Mouse (Mus musculus) embryonic fibroblast, embryonic 13.5 days (primary cell): ENCODE data around the gene Atp2a3. TPM values are rescaled to one million over a fixed set of nuclear protein-coding genes. Genes with fewer than 3 reads are reported as not detected.

Experiments
- H3K27ac ChIP-seq: 2 replicates; pipeline ENCODE4 v1.5.1; 2012; ENCODE audit warnings: low read length, control low read depth, inconsistent platforms; ENCODE audit not compliant: insufficient read depth
- H3K4me1 ChIP-seq: 2 replicates; pipeline ENCODE4 v1.6.1; 2011; ENCODE audit warnings: low read length; ENCODE audit not compliant: control insufficient read depth, insufficient read depth
- H3K4me3 ChIP-seq: 2 replicates; pipeline ENCODE4 v1.5.1; 2011; ENCODE audit warnings: mild to moderate bottlenecking, control low read depth, low read length; ENCODE audit not compliant: insufficient read depth
- CTCF ChIP-seq: IDR thresholded peaks from 2 replicates; pipeline ENCODE4 v1.5.1; 2011; ENCODE audit warnings: mild to moderate bottlenecking, control low read depth, low read length, moderate library complexity, borderline replicate concordance; ENCODE audit not compliant: insufficient read depth
- POLR2A ChIP-seq: IDR thresholded peaks from 2 replicates; pipeline ENCODE4 v1.6.1; 2011; ENCODE audit warnings: low read depth, mild to moderate bottlenecking, control low read depth, low read length, moderate library complexity
- polyA plus RNA-seq: library from polyadenylated mRNA; stranded (reverse); fragments of >200 nt; gene quantifications from 2 replicates; pipeline ENCODE4 v1.2.4, GENCODE M21; 2011; ENCODE audit warnings: low read depth; ENCODE audit not compliant: missing spikeins, insufficient read length

Atp2a3 gene
- polyA plus RNA-seq, result 0.30 TPM in 1 of 2 replicates, not detected in the other

- no peak within 1 kb of the TSS for H3K27ac ChIP-seq
- no peak within 1 kb of the TSS for H3K4me3 ChIP-seq
- TF ChIP-seq CTCF (no peak), POLR2A (no peak)
- H3K4me1 ChIP-seq, result no peaks in the 10 kb centered on the region
Measured at GRCm38 (mm10) chr11:72961072-72961980, at the start of gene Atp2a3. Atp2a3 (plus strand) TSS chr11:72961169.

GRCm38 (mm10) chr11:72917299-72917996 is 43.5 kb upstream of the Atp2a3 start:
- Histone ChIP-seq H3K4me1 (no peaks in the 10 kb centered on the region), H3K4me3 (no peak overlapping the region), H3K27ac (no peak overlapping the region)
- TF ChIP-seq CTCF (no peak), POLR2A (no peak)

GRCm38 (mm10) chr11:72923116-72923515 is 37.9 kb upstream of the Atp2a3 start:
- Histone ChIP-seq H3K27ac (no peak overlapping the region), H3K4me3 (no peak overlapping the region), H3K4me1 (no peaks in the 10 kb centered on the region)
- TF ChIP-seq POLR2A, result no peak
- TF ChIP-seq CTCF, result no peak

GRCm38 (mm10) chr11:72924458-72924857 is 36.5 kb upstream of the Atp2a3 start:
- no peak overlapping the region for H3K27ac ChIP-seq
- H3K4me1 ChIP-seq, result no peaks in the 10 kb centered on the region
- TF ChIP-seq POLR2A, result no peak
- TF ChIP-seq CTCF, result no peak

GRCm38 (mm10) chr11:72925067-72925466 is 35.9 kb upstream of the Atp2a3 start:
- H3K4me3 ChIP-seq, result no peak overlapping the region
- H3K27ac ChIP-seq, result no peak overlapping the region
- no peaks in the 10 kb centered on the region for H3K4me1 ChIP-seq
- TF ChIP-seq CTCF, result no peak
- TF ChIP-seq POLR2A, result no peak

More at GRCm38 (mm10) chr11:72924458-72924857, 36.5 kb upstream of the Atp2a3 start:
- H3K4me3 ChIP-seq, result no peak overlapping the region

GRCm38 (mm10) chr11:72926226-72926890 is 34.6 kb upstream of the Atp2a3 start:
- TF ChIP-seq POLR2A (no peak), CTCF (peak; percentile 93)
- no peak overlapping the region for H3K4me3 ChIP-seq
- H3K4me1 ChIP-seq, result no peaks in the 10 kb centered on the region
- no peak overlapping the region for H3K27ac ChIP-seq

GRCm38 (mm10) chr11:72928516-72928915 is 32.5 kb upstream of the Atp2a3 start:
- Histone ChIP-seq H3K27ac (no peak overlapping the region), H3K4me1 (no peaks in the 10 kb centered on the region)
- TF ChIP-seq POLR2A, result no peak
- TF ChIP-seq CTCF, result no peak

GRCm38 (mm10) chr11:72940208-72941143 is 20.5 kb upstream of the Atp2a3 start:
- no peak overlapping the region for H3K4me3 ChIP-seq
- no peak overlapping the region for H3K27ac ChIP-seq
- H3K4me1 ChIP-seq, result no peaks in the 10 kb centered on the region
- no peak for TF ChIP-seq POLR2A
- peak; percentile 14; the same call in 1 of the 2 replicates for TF ChIP-seq CTCF

More at GRCm38 (mm10) chr11:72928516-72928915, 32.5 kb upstream of the Atp2a3 start:
- no peak overlapping the region for H3K4me3 ChIP-seq

- TF ChIP-seq CTCF (no peak), POLR2A (no peak)
- H3K4me1 ChIP-seq, result no peaks in the 10 kb centered on the region
- no peak overlapping the region for H3K27ac ChIP-seq
- no peak overlapping the region for H3K4me3 ChIP-seq
Measured at GRCm38 (mm10) chr11:72944996-72945793, 15.8 kb upstream of the Atp2a3 start.
